Comparison of ENCODE assay signal across 12 mouse cellular contexts in genomic region chr4:126861514-126862266, GRCm38 (mm10).
A peak's percentile ranks its signal among the peaks of the same experiment; 100 is the strongest.
DNase-seq lines count a peak whose midpoint lies in the region; ATAC-seq and TF ChIP-seq lines count a peak whose summit lies in the region.
"Had no signal": no experiment of that assay in that cellular context is flagged by ENCODE, and none has a peak within 500 bp of the region (broad histone marks: within the 10 kb centered on the region; RNA-seq: fewer than 3 reads in every experiment).

No protein-coding gene starts in this region.

- no peak for TF ChIP-seq POLR2A in heart, adult 2 months (IDR thresholded peaks at IDR 0.05; ENCODE audit: insufficient read depth, low read depth, low read length)
- no peak for TF ChIP-seq POLR2A in thymus, adult 2 months (IDR thresholded peaks at IDR 0.05; ENCODE audit: control insufficient read depth, extremely low read depth, insufficient read depth, low read length, poor library complexity)

- H3K27me3 ChIP-seq in heart, adult 2 months (ENCODE audit: control insufficient read depth, insufficient read depth, low read length), result no peaks in the 10 kb centered on the region
- no peaks in the 10 kb centered on the region for H3K27me3 ChIP-seq in heart, embryonic 12.5 days (replicated peaks)
- no peaks in the 10 kb centered on the region for H3K27me3 ChIP-seq in thymus, adult 2 months (ENCODE audit: control insufficient read depth, insufficient read depth, low read length)
- no peaks in the 10 kb centered on the region for H3K27me3 ChIP-seq in embryonic facial prominence, embryonic 10.5 days (replicated peaks; ENCODE audit: low read depth, poor library complexity, severe bottlenecking)
- H3K27me3 ChIP-seq: embryonic facial prominence, embryonic 13.5 days; hindbrain, embryonic 15.5 days had no signal

- DNase-seq in heart, adult 2 months, result no peak
- DNase-seq in thymus, adult 2 months, result no peak
- DNase-seq in thymus, postnatal 4 days, result no peak
- DNase-seq in embryonic facial prominence, embryonic 10.5 days (ENCODE audit: low spot score), result no peak
- no peak for DNase-seq in heart, adult 9 months (ENCODE audit: low spot score in 2 of 2)
- no peak for DNase-seq in left cerebral cortex, postnatal 10 days (ENCODE audit: extremely low spot score in 1 of 2, low spot score in 2 of 2)
- DNase-seq: layer of hippocampus, postnatal 36 days had no signal

- H3K4me3 ChIP-seq in heart, adult 2 months, result no peak overlapping the region
- H3K4me3 ChIP-seq in heart, embryonic 12.5 days, result no peak overlapping the region
- no peak overlapping the region for H3K4me3 ChIP-seq in thymus, adult 2 months (ENCODE audit: control insufficient read depth, insufficient read depth, low read length)
- H3K4me3 ChIP-seq in embryonic facial prominence, embryonic 10.5 days, result no peak overlapping the region
- H3K4me3 ChIP-seq: embryonic facial prominence, embryonic 13.5 days; hindbrain, embryonic 15.5 days had no signal

- intact Hi-C loops in heart, adult 2 months (cut with DNase I), result no loop called here
- intact Hi-C loops in left cerebral cortex, postnatal 10 days (cut with DNase I), result no loop called here

- H3K27ac ChIP-seq in heart, adult 2 months, result no peak overlapping the region
- H3K27ac ChIP-seq in heart, embryonic 12.5 days (ENCODE audit: poor library complexity, severe bottlenecking), result no peak overlapping the region
- H3K27ac ChIP-seq in thymus, adult 2 months (ENCODE audit: control insufficient read depth, insufficient read depth, low read length), result peak overlapping the region; percentile 39; the same call in 1 of the 2 replicates
- no peak overlapping the region for H3K27ac ChIP-seq in embryonic facial prominence, embryonic 10.5 days (replicated peaks)
- H3K27ac ChIP-seq: embryonic facial prominence, embryonic 13.5 days; hindbrain, embryonic 15.5 days; macrophage had no signal

- no peaks in the 10 kb centered on the region for H3K36me3 ChIP-seq in heart, adult 2 months (ENCODE audit: control insufficient read depth, insufficient read depth, low read length)
- peaks cover 54% of the 10 kb centered on the region for H3K36me3 ChIP-seq in heart, embryonic 12.5 days
- peaks cover 12% of the 10 kb centered on the region; the same call in 1 of the 2 replicates for H3K36me3 ChIP-seq in thymus, adult 2 months (ENCODE audit: control insufficient read depth, insufficient read depth, low read length)
- peaks cover 83% of the 10 kb centered on the region for H3K36me3 ChIP-seq in embryonic facial prominence, embryonic 10.5 days (replicated peaks)

- H3K9ac ChIP-seq in heart, adult 2 months (ENCODE audit: low read depth, low read length), result no peak overlapping the region
- no peak overlapping the region for H3K9ac ChIP-seq in heart, embryonic 12.5 days
- H3K9ac ChIP-seq: embryonic facial prominence, embryonic 13.5 days; hindbrain, embryonic 15.5 days had no signal

- WGBS in heart, adult 2 months, result 58% methylated on average over 11 of the region's 11 CpGs
- WGBS in heart, embryonic 12.5 days, result 74% methylated on average over 11 of the region's 11 CpGs
- WGBS in thymus, adult 2 months, result 14% methylated on average over 11 of the region's 11 CpGs
- 85% methylated on average over 11 of the region's 11 CpGs for WGBS in embryonic facial prominence, embryonic 10.5 days

- peak; percentile 65 for TF ChIP-seq CTCF in heart, adult 2 months (IDR thresholded peaks at IDR 0.05)
- no peak for TF ChIP-seq CTCF in thymus, adult 2 months (IDR thresholded peaks at IDR 0.05; ENCODE audit: borderline replicate concordance, control insufficient read depth, extremely low read depth, insufficient read depth, low read length, poor library complexity)

- H3K4me2 ChIP-seq in heart, embryonic 12.5 days, result no peak overlapping the region
- H3K4me2 ChIP-seq: embryonic facial prominence, embryonic 13.5 days; hindbrain, embryonic 15.5 days had no signal

- TF ChIP-seq EP300 in heart, adult 2 months (IDR thresholded peaks at IDR 0.05; ENCODE audit: insufficient read depth, low read depth, low read length), result no peak

- H3K4me1 ChIP-seq in heart, adult 2 months (ENCODE audit: control insufficient read depth, insufficient read depth, low read length), result no peaks in the 10 kb centered on the region; the same call in 1 of the 2 replicates
- H3K4me1 ChIP-seq in heart, embryonic 12.5 days (replicated peaks), result no peaks in the 10 kb centered on the region
- peaks cover 2% of the 10 kb centered on the region; the same call in 1 of the 2 replicates for H3K4me1 ChIP-seq in thymus, adult 2 months (replicated peaks; ENCODE audit: control insufficient read depth, insufficient read depth, low read length)
- H3K4me1 ChIP-seq in embryonic facial prominence, embryonic 10.5 days, result no peaks in the 10 kb centered on the region
- H3K4me1 ChIP-seq: embryonic facial prominence, embryonic 13.5 days; hindbrain, embryonic 15.5 days had no signal

- no peak for ATAC-seq in heart, embryonic 12.5 days (ENCODE audit: insufficient number of reproducible peaks, low FRiP score)
- peak; percentile 68 for ATAC-seq in common myeloid progenitor, adult 5-6 weeks (replicated peaks; ENCODE audit: low read depth, poor library complexity, severe bottlenecking)

- H3K79me2 ChIP-seq in heart, adult 2 months (replicated peaks; ENCODE audit: control insufficient read depth, insufficient read depth, low read length), result no peaks in the 10 kb centered on the region

- no peaks in the 10 kb centered on the region for H3K9me3 ChIP-seq in heart, embryonic 12.5 days (replicated peaks)
- H3K9me3 ChIP-seq in embryonic facial prominence, embryonic 10.5 days, result no peaks in the 10 kb centered on the region
- H3K9me3 ChIP-seq: embryonic facial prominence, embryonic 13.5 days; hindbrain, embryonic 15.5 days had no signal
